In genomic region chr7:37773906-37774305, GRCm38 (mm10) we compare ENCODE assay signal across 9 mouse cellular contexts. TPM values are rescaled to one million over a fixed set of nuclear protein-coding genes. Genes with fewer than 3 reads are reported as not detected.
DNase-seq lines count a peak whose midpoint lies in the region; ATAC-seq and TF ChIP-seq lines count a peak whose summit lies in the region.
"Had no signal": no experiment of that assay in that cellular context is flagged by ENCODE, and none has a peak within 500 bp of the region (broad histone marks: within the 10 kb centered on the region; RNA-seq: fewer than 3 reads in every experiment).

No protein-coding gene starts in this region.

- peak overlapping the region; percentile 59; the same call in 1 of the 2 replicates for H3K9ac ChIP-seq in hindbrain, embryonic 15.5 days
- H3K9ac ChIP-seq in neural tube, embryonic 15.5 days (replicated peaks) = no peak overlapping the region; the same call in 1 of the 2 replicates
- H3K9ac ChIP-seq: limb, embryonic 15.5 days had no signal

- 8% methylated on average over 5 of the region's 5 CpGs for WGBS in forebrain, embryonic 10.5 days
- WGBS in hindbrain, embryonic 15.5 days = 10% methylated on average over 5 of the region's 5 CpGs
- WGBS in neural tube, embryonic 15.5 days = 10% methylated on average over 5 of the region's 5 CpGs

- ATAC-seq in hindbrain, embryonic 15.5 days (ENCODE audit: low FRiP score, low read depth) = no peak
- ATAC-seq in neural tube, embryonic 15.5 days (ENCODE audit: low FRiP score) = no peak

- no peaks in the 10 kb centered on the region for H3K36me3 ChIP-seq in forebrain, embryonic 10.5 days (replicated peaks)
- no peaks in the 10 kb centered on the region for H3K36me3 ChIP-seq in hindbrain, embryonic 15.5 days
- H3K36me3 ChIP-seq in neural tube, embryonic 15.5 days = no peaks in the 10 kb centered on the region
- H3K36me3 ChIP-seq: limb, embryonic 15.5 days had no signal

- H3K9me3 ChIP-seq in forebrain, embryonic 10.5 days = no peaks in the 10 kb centered on the region
- no peaks in the 10 kb centered on the region for H3K9me3 ChIP-seq in hindbrain, embryonic 15.5 days
- H3K9me3 ChIP-seq in neural tube, embryonic 15.5 days (replicated peaks) = no peaks in the 10 kb centered on the region
- H3K9me3 ChIP-seq: limb, embryonic 15.5 days had no signal

- H3K4me3 ChIP-seq in layer of hippocampus, adult 2 months = peak overlapping the region; percentile 59
- H3K4me3 ChIP-seq in forebrain, embryonic 10.5 days = peak overlapping the region; percentile 77
- peak overlapping the region; percentile 58 for H3K4me3 ChIP-seq in hindbrain, embryonic 15.5 days
- peak overlapping the region; percentile 66 for H3K4me3 ChIP-seq in neural tube, embryonic 15.5 days (replicated peaks)

- H3K4me1 ChIP-seq in forebrain, embryonic 10.5 days = peaks cover 57% of the 10 kb centered on the region
- H3K4me1 ChIP-seq in hindbrain, embryonic 15.5 days (replicated peaks) = peaks cover 21% of the 10 kb centered on the region
- H3K4me1 ChIP-seq in neural tube, embryonic 15.5 days = peaks cover 37% of the 10 kb centered on the region

- H3K27ac ChIP-seq in layer of hippocampus, adult 2 months = peak overlapping the region; percentile 90
- peak overlapping the region; percentile 35; the same call in 1 of the 2 replicates for H3K27ac ChIP-seq in forebrain, embryonic 10.5 days
- H3K27ac ChIP-seq in hindbrain, embryonic 15.5 days (replicated peaks) = no peak overlapping the region
- no peak overlapping the region for H3K27ac ChIP-seq in neural tube, embryonic 15.5 days (replicated peaks)
- H3K27ac ChIP-seq: limb, embryonic 15.5 days had no signal

- no peak for DNase-seq in layer of hippocampus, adult 2 months (ENCODE audit: low spot score in 2 of 2)
- DNase-seq in layer of hippocampus, adult 11-12 months (ENCODE audit: low spot score) = no peak
- DNase-seq in forebrain, embryonic 10.5 days (ENCODE audit: extremely low spot score, low spot score) = no peak
- DNase-seq in gastrocnemius, adult 8-10 months (ENCODE audit: low spot score in 2 of 2) = no peak
- no peak for DNase-seq in left cerebral cortex, adult 8-10 months (ENCODE audit: low spot score in 2 of 2)

- no peak for TF ChIP-seq CTCF in layer of hippocampus, adult 2 months (conservative IDR thresholded peaks at IDR 0.05)

- peak overlapping the region; percentile 91 for H3K4me2 ChIP-seq in hindbrain, embryonic 15.5 days
- peak overlapping the region; percentile 98 for H3K4me2 ChIP-seq in neural tube, embryonic 15.5 days

- peaks cover 72% of the 10 kb centered on the region for H3K27me3 ChIP-seq in forebrain, embryonic 10.5 days (ENCODE audit: poor library complexity, severe bottlenecking)
- H3K27me3 ChIP-seq in hindbrain, embryonic 15.5 days = 0 out of 2 replicates have a peak, but pooled peaks cover 4% of the 10 kb centered on the region
- H3K27me3 ChIP-seq in neural tube, embryonic 15.5 days (replicated peaks) = peaks cover 4% of the 10 kb centered on the region; the same call in 1 of the 2 replicates

RNA-seq across cellular contexts. Expression of gene Zfp536, which starts 0.5 kb away (rescaled TPM):
- total RNA-seq in layer of hippocampus, adult 2 months (2021) = 10 to 100 TPM; 44.4 to 45.5 TPM
- polyA plus RNA-seq in forebrain, embryonic 10.5 days (2016; fragmentation: Nextera tagmentation; extraction: Ambion mirVana) = 30.5 and 31.5 TPM in 2 replicates
- 36.0 and 36.2 TPM in 2 replicates for polyA plus RNA-seq in hindbrain, embryonic 15.5 days (2015; fragmentation: Nextera tagmentation; extraction: Ambion mirVana)
- polyA plus RNA-seq in neural tube, embryonic 15.5 days (2015; fragmentation: Nextera tagmentation; extraction: Ambion mirVana) = 27.9 and 34.5 TPM in 2 replicates
- total RNA-seq in gastrocnemius, adult 8-10 months (2022) = under 1 TPM; 0.31 to 0.70 (median 0.50) TPM
- 10 to 100 TPM; 39.6 to 46.8 (median 42.0) TPM for total RNA-seq in left cerebral cortex, adult 8-10 months (2022)
- total RNA-seq: MEL had no signal

Comparison
In these comparisons a context has a peak if more than half of its experiments do, and no peak if none do; other contexts are left out.
1. H3K27ac ChIP-seq: peak in layer of hippocampus, adult 2 months (single experiment) and forebrain, embryonic 10.5 days (single experiment); none in hindbrain, embryonic 15.5 days (single experiment) and neural tube, embryonic 15.5 days (single experiment).
2. RNA of gene Zfp536, which starts 0.5 kb away (total RNA-seq): 44.4 to 45.5 TPM in layer of hippocampus, adult 2 months and 39.6 to 46.8 TPM in left cerebral cortex, adult 8-10 months; 0.31 to 0.70 TPM in gastrocnemius, adult 8-10 months; every median in the first group is over 10 times any median in the second.
3. Peak in every context shown above with its lines, with median percentiles within 50 percentile points of each other: H3K4me3 ChIP-seq.